Mouse (Mus musculus): ENCODE data around the gene Ifna6. TPM values are rescaled to one million over a fixed set of nuclear protein-coding genes. Genes with fewer than 3 reads are reported as not detected.

Ifna6 gene
- polyA plus RNA-seq, 1 experiment from 2014 or later: not detected

GRCm38 (mm10) chr4:88864599-88864998 lies 37.4 kb downstream of the Ifna6 start:
- Histone ChIP-seq H3K4me2 (ENCODE audit: low read depth, low read length) (0 out of 2 replicates have a peak overlapping the region, but pooled peaks have one; percentile 3), H3K9me3 (ENCODE audit: control insufficient read depth, low read length) (no peaks in the 10 kb centered on the region), H3K27me3 (ENCODE audit: control insufficient read depth, insufficient read depth, low read depth, low read length) (peaks cover 21% of the 10 kb centered on the region; the same call in 1 of the 2 replicates), H3K4me3 (ENCODE audit: low read length) (no peak overlapping the region), H3K4me1 (replicated peaks; ENCODE audit: control insufficient read depth, insufficient read depth, low read length) (peaks cover 6% of the 10 kb centered on the region), H3K27ac (ENCODE audit: low read length) (no peak overlapping the region), H3K36me3 (ENCODE audit: control insufficient read depth, insufficient read depth, low read length) (no peaks in the 10 kb centered on the region), H3K9ac (ENCODE audit: low read length) (no peak overlapping the region)
- ATAC-seq (ENCODE audit: low read depth): no peak
- 39% methylated on average over 9 of the region's 9 CpGs for WGBS

DNA sequence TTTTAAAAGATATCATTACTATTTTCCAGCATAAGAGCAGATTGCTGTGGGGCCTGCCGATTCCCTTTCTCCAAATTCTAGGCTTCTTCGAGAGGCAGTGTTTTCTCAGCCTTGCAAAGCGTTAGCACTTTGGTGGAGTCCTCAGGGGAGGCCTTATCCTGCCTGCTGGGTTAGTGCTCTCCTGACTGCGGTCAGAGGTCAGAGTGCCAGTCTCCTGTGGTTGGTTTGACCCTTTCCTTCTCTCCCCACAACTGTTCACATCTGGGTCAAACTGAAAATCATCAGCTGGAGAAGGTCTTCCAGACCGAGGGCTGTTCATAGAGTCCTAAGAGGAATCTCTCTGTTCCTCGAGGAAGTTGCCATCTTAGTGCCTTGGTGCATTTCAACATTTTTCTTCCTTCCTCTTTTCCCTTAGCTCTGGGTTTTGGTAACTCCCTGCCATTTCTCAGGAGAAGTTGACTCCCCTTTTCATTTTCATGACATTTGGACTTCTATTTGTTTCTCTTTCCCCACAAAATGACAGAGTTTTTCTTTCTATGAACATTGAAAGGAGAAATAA lies 37.9 kb downstream of the Ifna6 start:
- no peaks in the 10 kb centered on the region for H3K36me3 ChIP-seq (ENCODE audit: control insufficient read depth, insufficient read depth, low read length)
- no peak overlapping the region for H3K9ac ChIP-seq (ENCODE audit: low read length)
- WGBS: 42% methylated on average over 6 of the region's 6 CpGs
- no peak for ATAC-seq (ENCODE audit: low read depth)
- no peaks in the 10 kb centered on the region for H3K9me3 ChIP-seq (ENCODE audit: control insufficient read depth, low read length)
- H3K27ac ChIP-seq (ENCODE audit: low read length): no peak overlapping the region
- peaks cover 21% of the 10 kb centered on the region; the same call in 1 of the 2 replicates for H3K27me3 ChIP-seq (ENCODE audit: control insufficient read depth, insufficient read depth, low read depth, low read length)
- H3K4me3 ChIP-seq (ENCODE audit: low read length): no peak overlapping the region
- no peak overlapping the region for H3K4me2 ChIP-seq (ENCODE audit: low read depth, low read length)
- peaks cover 6% of the 10 kb centered on the region for H3K4me1 ChIP-seq (replicated peaks; ENCODE audit: control insufficient read depth, insufficient read depth, low read length)

DNA sequence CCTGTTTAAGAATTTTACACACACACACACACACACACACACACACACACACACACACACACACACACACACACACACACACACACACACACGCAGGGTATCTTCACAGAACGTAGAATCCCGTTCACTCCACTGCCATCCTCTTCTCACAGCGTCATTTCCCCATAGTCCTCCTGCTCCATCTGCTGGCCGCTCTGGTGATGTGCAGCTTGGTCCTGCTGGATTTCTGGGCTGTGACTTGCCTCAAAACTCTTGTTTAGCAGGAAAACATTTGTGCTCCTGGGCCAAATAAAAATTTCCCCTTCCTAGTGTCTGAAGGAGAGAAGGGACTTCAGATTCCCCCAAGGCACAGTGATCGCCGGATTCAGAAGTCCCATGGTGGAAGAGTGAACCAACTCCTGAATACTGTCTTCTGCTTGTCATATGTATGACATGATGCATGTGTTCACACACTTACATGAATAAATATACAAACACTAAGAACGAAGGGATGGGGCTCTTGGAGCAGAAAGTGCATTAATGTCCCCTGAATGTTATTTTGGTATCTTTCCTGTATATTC lies 40.2 kb downstream of the Ifna6 start:
- Histone ChIP-seq H3K27ac (ENCODE audit: low read length) (no peak overlapping the region), H3K9me3 (ENCODE audit: control insufficient read depth, low read length) (no peaks in the 10 kb centered on the region), H3K9ac (ENCODE audit: low read length) (no peak overlapping the region), H3K4me3 (ENCODE audit: low read length) (peak overlapping the region; percentile 46), H3K4me1 (replicated peaks; ENCODE audit: control insufficient read depth, insufficient read depth, low read length) (peaks cover 6% of the 10 kb centered on the region), H3K4me2 (ENCODE audit: low read depth, low read length) (peak overlapping the region; percentile 67), H3K27me3 (ENCODE audit: control insufficient read depth, insufficient read depth, low read depth, low read length) (peaks cover 21% of the 10 kb centered on the region; the same call in 1 of the 2 replicates), H3K36me3 (ENCODE audit: control insufficient read depth, insufficient read depth, low read length) (no peaks in the 10 kb centered on the region)
- peak; percentile 70 for ATAC-seq (ENCODE audit: low read depth)
- WGBS: 2% methylated on average over 8 of the region's 8 CpGs

GRCm38 (mm10) chr4:88867926-88868911 lies 41.0 kb downstream of the Ifna6 start:
- Histone ChIP-seq H3K9ac (ENCODE audit: low read length) (peak overlapping the region; percentile 31), H3K4me1 (replicated peaks; ENCODE audit: control insufficient read depth, insufficient read depth, low read length) (peaks cover 6% of the 10 kb centered on the region), H3K9me3 (ENCODE audit: control insufficient read depth, low read length) (no peaks in the 10 kb centered on the region), H3K36me3 (ENCODE audit: control insufficient read depth, insufficient read depth, low read length) (no peaks in the 10 kb centered on the region), H3K4me3 (ENCODE audit: low read length) (peak overlapping the region; percentile 46), H3K4me2 (ENCODE audit: low read depth, low read length) (peak overlapping the region; percentile 67), H3K27me3 (ENCODE audit: control insufficient read depth, insufficient read depth, low read depth, low read length) (peaks cover 14% of the 10 kb centered on the region; the same call in 1 of the 2 replicates), H3K27ac (ENCODE audit: low read length) (no peak overlapping the region)
- 6% methylated on average over 31 of the region's 31 CpGs for WGBS
- ATAC-seq (ENCODE audit: low read depth): peak; percentile 56

GRCm38 (mm10) chr4:88872691-88873090 lies 45.5 kb downstream of the Ifna6 start:
- Histone ChIP-seq H3K27me3 (ENCODE audit: control insufficient read depth, insufficient read depth, low read depth, low read length) (no peaks in the 10 kb centered on the region; the same call in 1 of the 2 replicates), H3K36me3 (ENCODE audit: control insufficient read depth, insufficient read depth, low read length) (no peaks in the 10 kb centered on the region), H3K4me2 (ENCODE audit: low read depth, low read length) (no peak overlapping the region), H3K4me3 (ENCODE audit: low read length) (no peak overlapping the region), H3K9me3 (ENCODE audit: control insufficient read depth, low read length) (no peaks in the 10 kb centered on the region), H3K27ac (ENCODE audit: low read length) (no peak overlapping the region), H3K4me1 (replicated peaks; ENCODE audit: control insufficient read depth, insufficient read depth, low read length) (peaks cover 4% of the 10 kb centered on the region), H3K9ac (ENCODE audit: low read length) (no peak overlapping the region)
- no peak for ATAC-seq (ENCODE audit: low read depth)
- WGBS: 0% methylated on average over 2 of the region's 2 CpGs

GRCm38 (mm10) chr4:88875435-88876095 lies 48.3 kb downstream of the Ifna6 start:
- no peak overlapping the region for H3K4me2 ChIP-seq (ENCODE audit: low read depth, low read length)
- H3K27me3 ChIP-seq (ENCODE audit: control insufficient read depth, insufficient read depth, low read depth, low read length): no peaks in the 10 kb centered on the region; the same call in 1 of the 2 replicates
- ATAC-seq (ENCODE audit: low read depth): no peak
- H3K4me3 ChIP-seq (ENCODE audit: low read length): no peak overlapping the region
- no peaks in the 10 kb centered on the region for H3K4me1 ChIP-seq (replicated peaks; ENCODE audit: control insufficient read depth, insufficient read depth, low read length)
- no peak overlapping the region for H3K27ac ChIP-seq (ENCODE audit: low read length)
- no peaks in the 10 kb centered on the region for H3K36me3 ChIP-seq (ENCODE audit: control insufficient read depth, insufficient read depth, low read length)
- no peak overlapping the region for H3K9ac ChIP-seq (ENCODE audit: low read length)
- WGBS: 52% methylated on average over 3 of the region's 4 CpGs
- H3K9me3 ChIP-seq (ENCODE audit: control insufficient read depth, low read length): no peaks in the 10 kb centered on the region

DNA sequence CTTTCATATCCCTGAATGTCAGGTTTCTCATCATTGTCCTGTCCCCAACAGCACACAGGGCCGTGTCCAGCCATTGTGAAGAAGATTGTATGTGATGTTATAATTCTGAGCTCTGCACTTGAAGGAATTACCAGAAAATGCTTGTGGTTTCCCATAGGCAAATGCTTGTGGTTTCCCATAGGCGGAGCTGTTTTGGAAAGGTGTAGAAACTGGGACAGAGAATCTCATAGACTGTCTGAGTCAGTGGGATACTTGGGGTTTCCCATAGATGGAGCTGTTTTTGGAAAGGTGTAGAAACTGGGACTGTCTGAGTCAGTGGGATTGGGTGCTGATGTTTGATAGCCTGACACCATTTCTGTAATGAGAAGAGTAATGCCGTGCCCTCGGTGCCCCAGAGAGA lies 49.3 kb downstream of the Ifna6 start:
- Histone ChIP-seq H3K9ac (ENCODE audit: low read length) (no peak overlapping the region), H3K4me3 (ENCODE audit: low read length) (no peak overlapping the region), H3K27me3 (ENCODE audit: control insufficient read depth, insufficient read depth, low read depth, low read length) (no peaks in the 10 kb centered on the region; the same call in 1 of the 2 replicates), H3K36me3 (ENCODE audit: control insufficient read depth, insufficient read depth, low read length) (no peaks in the 10 kb centered on the region), H3K4me2 (ENCODE audit: low read depth, low read length) (no peak overlapping the region), H3K27ac (ENCODE audit: low read length) (no peak overlapping the region), H3K9me3 (ENCODE audit: control insufficient read depth, low read length) (no peaks in the 10 kb centered on the region), H3K4me1 (replicated peaks; ENCODE audit: control insufficient read depth, insufficient read depth, low read length) (no peaks in the 10 kb centered on the region)
- WGBS: 80% methylated on average over 4 of the region's 4 CpGs
- no peak for ATAC-seq (ENCODE audit: low read depth)
